In genomic region chr10:12854298-12854697, GRCm38 (mm10) we compare ENCODE assay signal across 10 mouse cellular contexts. TPM values are rescaled to one million over a fixed set of nuclear protein-coding genes. Genes with fewer than 3 reads are reported as not detected.
DNase-seq lines count a peak whose midpoint lies in the region; ATAC-seq and TF ChIP-seq lines count a peak whose summit lies in the region.
"Had no signal": no experiment of that assay in that cellular context is flagged by ENCODE, and none has a peak within 500 bp of the region (broad histone marks: within the 10 kb centered on the region; RNA-seq: fewer than 3 reads in every experiment).

No protein-coding gene starts in this region.

- no peak overlapping the region for H3K4me2 ChIP-seq in heart, embryonic 13.5 days
- no peak overlapping the region for H3K4me2 ChIP-seq in hindbrain, embryonic 16.5 days (ENCODE audit: low read length)
- no peak overlapping the region for H3K4me2 ChIP-seq in forebrain, embryonic 11.5 days (ENCODE audit: low read depth, low read length, severe bottlenecking)

- ATAC-seq in heart, embryonic 13.5 days (ENCODE audit: extremely low read depth, insufficient number of reproducible peaks, low FRiP score, low TSS enrichment) = no peak
- ATAC-seq in hindbrain, embryonic 16.5 days = no peak
- ATAC-seq in forebrain, embryonic 11.5 days (replicated peaks; ENCODE audit: low FRiP score) = no peak

- WGBS in heart, embryonic 13.5 days = 40% methylated on average over 6 of the region's 6 CpGs
- 87% methylated on average over 6 of the region's 6 CpGs for WGBS in hindbrain, embryonic 16.5 days
- 91% methylated on average over 6 of the region's 6 CpGs for WGBS in forebrain, embryonic 11.5 days

- H3K36me3 ChIP-seq in heart, embryonic 13.5 days = peaks cover 15% of the 10 kb centered on the region
- H3K36me3 ChIP-seq in hindbrain, embryonic 16.5 days (ENCODE audit: control insufficient read depth, insufficient read depth, low read length) = no peaks in the 10 kb centered on the region
- no peaks in the 10 kb centered on the region for H3K36me3 ChIP-seq in forebrain, embryonic 11.5 days (ENCODE audit: control insufficient read depth, insufficient read depth, low read length)
- H3K36me3 ChIP-seq: limb, embryonic 10.5 days had no signal

- peaks cover 68% of the 10 kb centered on the region for H3K4me1 ChIP-seq in heart, embryonic 13.5 days
- H3K4me1 ChIP-seq in hindbrain, embryonic 16.5 days (ENCODE audit: control insufficient read depth, insufficient read depth, low read depth, low read length) = peaks cover 5% of the 10 kb centered on the region; the same call in 1 of the 2 replicates
- H3K4me1 ChIP-seq in forebrain, embryonic 11.5 days (replicated peaks; ENCODE audit: control insufficient read depth, insufficient read depth, low read length) = no peaks in the 10 kb centered on the region
- H3K4me1 ChIP-seq: limb, embryonic 10.5 days had no signal

- H3K27ac ChIP-seq in heart, embryonic 13.5 days (replicated peaks) = peak overlapping the region; percentile 36; the same call in 1 of the 2 replicates
- no peak overlapping the region for H3K27ac ChIP-seq in hindbrain, embryonic 16.5 days (ENCODE audit: low read depth, low read length)
- H3K27ac ChIP-seq in left cerebral cortex, adult 2 months = no peak overlapping the region
- no peak overlapping the region for H3K27ac ChIP-seq in forebrain, embryonic 11.5 days (ENCODE audit: low read depth, low read length)
- H3K27ac ChIP-seq: limb, embryonic 10.5 days had no signal

- TF ChIP-seq CTCF in left cerebral cortex, adult 2 months (IDR thresholded peaks at IDR 0.05) = no peak

- peak; percentile 64 for DNase-seq in urinary bladder, postnatal 14 days (ENCODE audit: low spot score)
- DNase-seq in urinary bladder, adult 2 months (ENCODE audit: low spot score) = no peak
- peak; percentile 62 to 71 for DNase-seq in kidney, postnatal 36 days
- DNase-seq in gastrocnemius, postnatal 25 days = no peak
- no peak for DNase-seq in left cerebral cortex, adult 2 months (ENCODE audit: extremely low spot score in 1 of 2, low spot score in 2 of 2)
- no peak for DNase-seq in forebrain, embryonic 11.5 days (ENCODE audit: low spot score)

- intact Hi-C loops in left cerebral cortex, adult 2 months (cut with DNase I) = no loop called here

- H3K9ac ChIP-seq in heart, embryonic 13.5 days = no peak overlapping the region
- H3K9ac ChIP-seq in hindbrain, embryonic 16.5 days (ENCODE audit: low read depth, low read length) = no peak overlapping the region
- H3K9ac ChIP-seq in forebrain, embryonic 11.5 days (ENCODE audit: low read length) = no peak overlapping the region

- no peaks in the 10 kb centered on the region for H3K9me3 ChIP-seq in heart, embryonic 13.5 days
- no peaks in the 10 kb centered on the region for H3K9me3 ChIP-seq in hindbrain, embryonic 16.5 days (ENCODE audit: control insufficient read depth, low read length)
- no peaks in the 10 kb centered on the region for H3K9me3 ChIP-seq in forebrain, embryonic 11.5 days (ENCODE audit: control insufficient read depth, low read length)
- H3K9me3 ChIP-seq: limb, embryonic 10.5 days had no signal

- no peak overlapping the region for H3K4me3 ChIP-seq in heart, embryonic 13.5 days
- no peak overlapping the region for H3K4me3 ChIP-seq in hindbrain, embryonic 16.5 days (ENCODE audit: low read length)
- H3K4me3 ChIP-seq in left cerebral cortex, adult 2 months = no peak overlapping the region
- no peak overlapping the region for H3K4me3 ChIP-seq in forebrain, embryonic 11.5 days (ENCODE audit: low read depth, low read length)
- H3K4me3 ChIP-seq: limb, embryonic 10.5 days; myocyte had no signal

- no peaks in the 10 kb centered on the region for H3K27me3 ChIP-seq in heart, embryonic 13.5 days (replicated peaks)
- no peaks in the 10 kb centered on the region for H3K27me3 ChIP-seq in hindbrain, embryonic 16.5 days (replicated peaks; ENCODE audit: control insufficient read depth, insufficient read depth, low read length)
- no peaks in the 10 kb centered on the region for H3K27me3 ChIP-seq in forebrain, embryonic 11.5 days (ENCODE audit: control insufficient read depth, insufficient read depth, low read length)

RNA-seq across cellular contexts. Expression of gene Utrn, which starts 14.9 kb away (rescaled TPM):
- polyA plus RNA-seq in urinary bladder, adult 2 months (2012; rRNA removed) = 41.1 and 53.0 TPM in 2 replicates
- polyA plus RNA-seq in heart, embryonic 13.5 days (2015; fragmentation: Nextera tagmentation; extraction: Ambion mirVana) = 55.0 and 55.8 TPM in 2 replicates
- 25.4 and 25.7 TPM in 2 replicates for polyA plus RNA-seq in hindbrain, embryonic 16.5 days (2015; fragmentation: Nextera tagmentation; extraction: Ambion mirVana)
- total RNA-seq in gastrocnemius, postnatal 25 days (2021) = 10 to 100 TPM; 29.6 to 39.0 TPM
- total RNA-seq in left cerebral cortex, adult 2 months (2021) = 10 to 100 TPM; 65.4 to 69.3 TPM
- 44.3 and 49.7 TPM in 2 replicates for polyA plus RNA-seq in forebrain, embryonic 11.5 days (2014; fragmentation: Nextera tagmentation; extraction: Ambion mirVana)

Comparison
In these comparisons a context has a peak if more than half of its experiments do, and no peak if none do; other contexts are left out.
1. DNase-seq: peak in urinary bladder, postnatal 14 days (single experiment) and kidney, postnatal 36 days (2 of 2); none in urinary bladder, adult 2 months (single experiment), gastrocnemius, postnatal 25 days (single experiment), left cerebral cortex, adult 2 months (0 of 2) and forebrain, embryonic 11.5 days (single experiment).